Mouse (Mus musculus): ENCODE results near the gene Gm42878. TPM values are rescaled to one million over a fixed set of nuclear protein-coding genes. Genes with fewer than 3 reads are reported as not detected.

The Gm42878 gene
- polyA plus RNA-seq, 1 experiment from 2014 or later = not detected

- ATAC-seq (ENCODE audit: low read depth) = no peak
- 87% methylated on average over 8 of the region's 9 CpGs for WGBS
- H3K27ac ChIP-seq (ENCODE audit: low read depth, low read length) = no peak overlapping the region
- no peaks in the 10 kb centered on the region for H3K9me3 ChIP-seq (ENCODE audit: control insufficient read depth, low read length)
- H3K27me3 ChIP-seq (ENCODE audit: control insufficient read depth, insufficient read depth, low read length) = no peaks in the 10 kb centered on the region
- no peak overlapping the region for H3K9ac ChIP-seq (replicated peaks; ENCODE audit: low read depth, low read length)
- H3K4me1 ChIP-seq (ENCODE audit: control insufficient read depth, insufficient read depth, low read length) = no peaks in the 10 kb centered on the region
- H3K36me3 ChIP-seq (ENCODE audit: control insufficient read depth, insufficient read depth, low read length) = peaks cover 16% of the 10 kb centered on the region
- H3K4me2 ChIP-seq (ENCODE audit: low read depth, low read length) = no peak overlapping the region
- H3K4me3 ChIP-seq (ENCODE audit: low read depth, low read length) = no peak overlapping the region
Observed at GRCm38 (mm10) chr5:121569881-121570420, 24.7 kb upstream of the Gm42878 start.

GRCm38 (mm10) chr5:121566035-121566681 is 20.9 kb upstream of the Gm42878 start:
- H3K4me2 ChIP-seq (ENCODE audit: low read depth, low read length) = no peak overlapping the region
- WGBS = 95% methylated on average over 16 of the region's 16 CpGs
- no peaks in the 10 kb centered on the region for H3K4me1 ChIP-seq (ENCODE audit: control insufficient read depth, insufficient read depth, low read length)
- H3K36me3 ChIP-seq (ENCODE audit: control insufficient read depth, insufficient read depth, low read length) = no peaks in the 10 kb centered on the region
- no peaks in the 10 kb centered on the region for H3K9me3 ChIP-seq (ENCODE audit: control insufficient read depth, low read length)
- ATAC-seq (ENCODE audit: low read depth) = no peak
- H3K4me3 ChIP-seq (ENCODE audit: low read depth, low read length) = no peak overlapping the region
- no peak overlapping the region for H3K27ac ChIP-seq (ENCODE audit: low read depth, low read length)
- H3K9ac ChIP-seq (replicated peaks; ENCODE audit: low read depth, low read length) = no peak overlapping the region
- H3K27me3 ChIP-seq (ENCODE audit: control insufficient read depth, insufficient read depth, low read length) = no peaks in the 10 kb centered on the region

DNA sequence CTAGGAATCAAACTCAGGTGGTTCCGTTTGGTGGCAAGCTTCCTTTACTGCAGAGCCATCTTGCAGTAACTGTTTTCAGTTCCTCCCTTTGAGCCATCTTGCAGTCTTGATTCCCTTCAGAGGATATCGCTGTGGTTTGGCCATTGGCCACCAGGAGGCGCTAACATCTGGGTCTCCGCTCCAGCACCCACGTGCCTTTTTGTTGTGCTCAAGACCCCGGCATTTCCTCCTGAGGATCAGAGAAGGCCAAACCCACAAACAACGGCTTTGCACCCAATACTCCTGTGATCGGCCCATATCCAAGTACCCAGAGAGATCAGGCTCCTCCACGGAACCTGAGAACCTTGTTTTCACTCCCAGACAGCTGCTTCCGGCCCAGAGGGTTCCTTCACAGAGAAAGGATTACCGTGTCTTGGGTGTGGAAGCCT is 19.2 kb upstream of the Gm42878 start:
- no peaks in the 10 kb centered on the region for H3K4me1 ChIP-seq (ENCODE audit: control insufficient read depth, insufficient read depth, low read length)
- no peak for ATAC-seq (ENCODE audit: low read depth)
- no peak overlapping the region for H3K4me3 ChIP-seq (ENCODE audit: low read depth, low read length)
- no peaks in the 10 kb centered on the region for H3K9me3 ChIP-seq (ENCODE audit: control insufficient read depth, low read length)
- 16% methylated on average over 11 of the region's 11 CpGs for WGBS
- H3K36me3 ChIP-seq (ENCODE audit: control insufficient read depth, insufficient read depth, low read length) = no peaks in the 10 kb centered on the region
- H3K4me2 ChIP-seq (ENCODE audit: low read depth, low read length) = no peak overlapping the region
- H3K27ac ChIP-seq (ENCODE audit: low read depth, low read length) = no peak overlapping the region
- no peaks in the 10 kb centered on the region for H3K27me3 ChIP-seq (ENCODE audit: control insufficient read depth, insufficient read depth, low read length)
- H3K9ac ChIP-seq (replicated peaks; ENCODE audit: low read depth, low read length) = no peak overlapping the region

DNA sequence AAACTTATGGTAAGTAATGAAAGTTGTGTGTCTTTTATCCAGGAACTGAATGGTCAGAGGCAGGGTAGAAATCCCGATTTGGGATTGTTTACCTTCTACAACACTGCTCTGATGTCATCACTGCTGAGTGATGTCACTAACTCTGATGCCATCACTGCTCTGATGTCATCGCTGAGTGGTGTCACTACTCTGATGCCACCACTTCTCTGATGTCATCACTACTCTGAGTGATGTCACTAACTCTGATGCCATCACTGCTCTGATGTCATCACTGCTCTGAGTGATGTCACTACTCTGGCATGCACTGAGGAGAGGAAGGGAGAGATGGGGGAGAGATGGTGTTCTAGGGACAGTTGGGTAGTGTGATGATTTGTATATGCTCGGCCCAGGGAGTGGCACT is 17.2 kb upstream of the Gm42878 start:
- Histone ChIP-seq H3K27me3 (ENCODE audit: control insufficient read depth, insufficient read depth, low read length) (no peaks in the 10 kb centered on the region), H3K4me2 (ENCODE audit: low read depth, low read length) (no peak overlapping the region), H3K9ac (replicated peaks; ENCODE audit: low read depth, low read length) (no peak overlapping the region), H3K36me3 (ENCODE audit: control insufficient read depth, insufficient read depth, low read length) (no peaks in the 10 kb centered on the region), H3K27ac (ENCODE audit: low read depth, low read length) (no peak overlapping the region), H3K4me3 (ENCODE audit: low read depth, low read length) (no peak overlapping the region), H3K9me3 (ENCODE audit: control insufficient read depth, low read length) (no peaks in the 10 kb centered on the region), H3K4me1 (ENCODE audit: control insufficient read depth, insufficient read depth, low read length) (no peaks in the 10 kb centered on the region)
- WGBS = 94% methylated on average over 3 of the region's 3 CpGs
- ATAC-seq (ENCODE audit: low read depth) = no peak

- WGBS = 86% methylated on average over 7 of the region's 7 CpGs
- H3K4me1 ChIP-seq (ENCODE audit: control insufficient read depth, insufficient read depth, low read length) = peaks cover 9% of the 10 kb centered on the region
- H3K9me3 ChIP-seq (ENCODE audit: control insufficient read depth, low read length) = no peaks in the 10 kb centered on the region
- no peak overlapping the region for H3K9ac ChIP-seq (replicated peaks; ENCODE audit: low read depth, low read length)
- ATAC-seq (ENCODE audit: low read depth) = no peak
- H3K36me3 ChIP-seq (ENCODE audit: control insufficient read depth, insufficient read depth, low read length) = no peaks in the 10 kb centered on the region
- H3K4me3 ChIP-seq (ENCODE audit: low read depth, low read length) = no peak overlapping the region
- H3K27me3 ChIP-seq (ENCODE audit: control insufficient read depth, insufficient read depth, low read length) = 0 out of 2 replicates have a peak, but pooled peaks cover 2% of the 10 kb centered on the region
- H3K27ac ChIP-seq (ENCODE audit: low read depth, low read length) = no peak overlapping the region
- no peak overlapping the region for H3K4me2 ChIP-seq (ENCODE audit: low read depth, low read length)
Observed at GRCm38 (mm10) chr5:121549196-121549595, 3.9 kb upstream of the Gm42878 start.

- Histone ChIP-seq H3K9ac (replicated peaks; ENCODE audit: low read depth, low read length) (no peak overlapping the region), H3K36me3 (ENCODE audit: control insufficient read depth, insufficient read depth, low read length) (no peaks in the 10 kb centered on the region), H3K27ac (ENCODE audit: low read depth, low read length) (no peak overlapping the region), H3K4me3 (ENCODE audit: low read depth, low read length) (no peak overlapping the region), H3K9me3 (ENCODE audit: control insufficient read depth, low read length) (no peaks in the 10 kb centered on the region), H3K27me3 (ENCODE audit: control insufficient read depth, insufficient read depth, low read length) (0 out of 2 replicates have a peak, but pooled peaks cover 2% of the 10 kb centered on the region), H3K4me1 (ENCODE audit: control insufficient read depth, insufficient read depth, low read length) (peaks cover 19% of the 10 kb centered on the region), H3K4me2 (ENCODE audit: low read depth, low read length) (no peak overlapping the region)
- no peak for ATAC-seq (ENCODE audit: low read depth)
- WGBS = 94% methylated on average over 3 of the region's 3 CpGs
Observed at GRCm38 (mm10) chr5:121547084-121547483, 1.8 kb upstream of the Gm42878 start.

DNA sequence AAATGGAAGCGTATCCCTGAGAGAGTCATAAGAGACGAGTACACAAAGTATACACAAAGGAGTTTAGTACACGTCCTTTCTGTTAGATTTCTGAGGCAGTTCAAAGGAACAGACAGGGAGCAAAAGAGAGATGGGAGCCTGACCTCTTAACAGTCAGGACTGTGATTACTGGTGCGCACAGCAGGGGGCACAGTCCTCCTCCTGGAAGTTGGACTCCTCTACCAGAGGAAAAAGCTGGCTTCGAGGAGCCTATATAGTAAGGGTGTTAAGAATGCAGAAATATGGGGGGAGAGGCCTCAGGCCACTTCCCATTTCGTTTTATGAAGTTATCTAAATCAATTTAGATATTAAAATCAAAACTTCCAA is 1.2 kb upstream of the Gm42878 start:
- WGBS = 47% methylated on average over 6 of the region's 6 CpGs
- Histone ChIP-seq H3K4me2 (ENCODE audit: low read depth, low read length) (peak overlapping the region; percentile 95), H3K9me3 (ENCODE audit: control insufficient read depth, low read length) (no peaks in the 10 kb centered on the region), H3K9ac (replicated peaks; ENCODE audit: low read depth, low read length) (peak overlapping the region; percentile 98), H3K27ac (ENCODE audit: low read depth, low read length) (no peak overlapping the region), H3K36me3 (ENCODE audit: control insufficient read depth, insufficient read depth, low read length) (no peaks in the 10 kb centered on the region), H3K27me3 (ENCODE audit: control insufficient read depth, insufficient read depth, low read length) (0 out of 2 replicates have a peak, but pooled peaks cover 2% of the 10 kb centered on the region), H3K4me3 (ENCODE audit: low read depth, low read length) (peak overlapping the region; percentile 99), H3K4me1 (ENCODE audit: control insufficient read depth, insufficient read depth, low read length) (peaks cover 19% of the 10 kb centered on the region)
- ATAC-seq (ENCODE audit: low read depth) = no peak

GRCm38 (mm10) chr5:121545793-121546529 is 679 bp upstream of the Gm42878 start, which contains the start of gene Mapkapk5:
Gene Mapkapk5, minus strand, starts transcription at chr5:121545905.
- H3K27me3 ChIP-seq (ENCODE audit: control insufficient read depth, insufficient read depth, low read length) = 0 out of 2 replicates have a peak, but pooled peaks cover 2% of the 10 kb centered on the region
- peak within 1 kb of the TSS; percentile 99 for H3K4me3 ChIP-seq (ENCODE audit: low read depth, low read length)
- no peaks in the 10 kb centered on the region for H3K9me3 ChIP-seq (ENCODE audit: control insufficient read depth, low read length)
- peak within 1 kb of the TSS; percentile 95 for H3K4me2 ChIP-seq (ENCODE audit: low read depth, low read length)
- H3K36me3 ChIP-seq (ENCODE audit: control insufficient read depth, insufficient read depth, low read length) = no peaks in the 10 kb centered on the region
- H3K27ac ChIP-seq (ENCODE audit: low read depth, low read length) = peak within 1 kb of the TSS; percentile 97
- peaks cover 19% of the 10 kb centered on the region for H3K4me1 ChIP-seq (ENCODE audit: control insufficient read depth, insufficient read depth, low read length)
- ATAC-seq (ENCODE audit: low read depth) = peak; percentile 95
- peak within 1 kb of the TSS; percentile 98 for H3K9ac ChIP-seq (replicated peaks; ENCODE audit: low read depth, low read length)
- WGBS = 2% methylated on average over 49 of the region's 55 CpGs

GRCm38 (mm10) chr5:121543370-121543769 is 1.9 kb downstream of the Gm42878 start:
- Histone ChIP-seq H3K4me3 (ENCODE audit: low read depth, low read length) (no peak overlapping the region), H3K9me3 (ENCODE audit: control insufficient read depth, low read length) (no peaks in the 10 kb centered on the region), H3K36me3 (ENCODE audit: control insufficient read depth, insufficient read depth, low read length) (no peaks in the 10 kb centered on the region), H3K27me3 (ENCODE audit: control insufficient read depth, insufficient read depth, low read length) (0 out of 2 replicates have a peak, but pooled peaks cover 2% of the 10 kb centered on the region), H3K27ac (ENCODE audit: low read depth, low read length) (no peak overlapping the region), H3K9ac (replicated peaks; ENCODE audit: low read depth, low read length) (no peak overlapping the region), H3K4me1 (ENCODE audit: control insufficient read depth, insufficient read depth, low read length) (peaks cover 19% of the 10 kb centered on the region), H3K4me2 (ENCODE audit: low read depth, low read length) (no peak overlapping the region)
- 85% methylated on average over 3 of the region's 3 CpGs for WGBS
- ATAC-seq (ENCODE audit: low read depth) = no peak
